Mouse (Mus musculus): ENCODE measurements around the gene Pin1. TPM values are rescaled to one million over a fixed set of nuclear protein-coding genes. Genes with fewer than 3 reads are reported as not detected.

Gene Pin1
- total RNA-seq (2023): 10 to 100 TPM in 1 of 2 experiments, 1 to 10 TPM in 1; 9.9 to 10.1 TPM

GRCm38 (mm10) chr9:20651602-20652259, at the start of gene Pin1:
Gene Pin1, plus strand, starts transcription at chr9:20652095.

GRCm38 (mm10) chr9:20642101-20642895, 9.6 kb upstream of the Pin1 start, which contains the start of gene Ubl5:
Gene Ubl5, plus strand, starts transcription at chr9:20642878.

GRCm38 (mm10) chr9:20644360-20645081, 7.4 kb upstream of the Pin1 start, which contains the start of gene Fbxl12:
Gene Fbxl12, minus strand, starts transcription at chr9:20644767.

Other genes with a start within 250 kb of the Pin1 start
- gene Zfp26, start 191.9 kb upstream of the Pin1 start, total RNA-seq (2023): 10 to 100 TPM; 21.7 to 23.2 TPM
- gene Zfp426, start 159.3 kb upstream of the Pin1 start, total RNA-seq (2023): 10 to 100 TPM; 13.2 to 14.1 TPM
- gene Zfp266, start 130.7 kb upstream of the Pin1 start, total RNA-seq (2023): 10 to 100 TPM; 18.4 to 19.3 TPM
- gene Zfp846, start 70.8 kb upstream of the Pin1 start, total RNA-seq (2023): 1 to 10 TPM; 5.2 to 8.2 TPM
- gene Ubl5, start 9.2 kb upstream of the Pin1 start, total RNA-seq (2023): 100 to 1,000 TPM; 276 to 300 TPM
- 10 to 100 TPM; 26.1 to 30.7 TPM for gene Fbxl12, start 7.3 kb upstream of the Pin1 start, total RNA-seq (2023)
- not detected for gene Olfm2, start 94.3 kb downstream of the Pin1 start, total RNA-seq (2023)
- under 1 TPM in 1 of 2 experiments, not detected in 1; 0.13 TPM for gene Col5a3, start 163.0 kb downstream of the Pin1 start, total RNA-seq (2023)
- not detected for gene Rdh8, start 166.4 kb downstream of the Pin1 start, total RNA-seq (2023)
- gene A230050P20Rik, start 216.5 kb downstream of the Pin1 start, total RNA-seq (2023): 10 to 100 TPM; 17.2 to 19.6 TPM
- 1 to 10 TPM in 1 of 2 experiments, under 1 TPM in 1; 0.88 to 1.1 TPM for gene Angptl6, start 227.6 kb downstream of the Pin1 start, total RNA-seq (2023)
- gene Ppan, start 236.1 kb downstream of the Pin1 start, total RNA-seq (2023): 10 to 100 TPM; 40.2 to 45.5 TPM
- 100 to 1,000 TPM; 118 to 121 TPM for gene Eif3g, start 246.5 kb downstream of the Pin1 start, total RNA-seq (2023)

All from monocyte, adult 59 days (primary cell).